Mouse (Mus musculus) MEL (cell line): ENCODE results near the gene Lrrn4cl. TPM values are rescaled to one million over a fixed set of nuclear protein-coding genes. Genes with fewer than 3 reads are reported as not detected.

Experiments used
- DNase-seq: peaks from one replicate; pipeline ENCODE4 v3.0.0; 2011; ENCODE audit warnings: low read depth, low spot score
- H3K27ac ChIP-seq: 2 replicates; pipeline ENCODE4 v1.5.1; 2012; ENCODE audit warnings: low read depth, mild to moderate bottlenecking, control low read depth, low read length, moderate library complexity; ENCODE audit not compliant: control insufficient read depth
- H3K27me3 ChIP-seq, 2 experiments: fragments of 150-350 bp in 1 of 2; sonication (generic) in 1 of 2; 2 replicates each; pipeline ENCODE4 v1.6.1; 2012; ENCODE audit warnings: low read length in 2 of 2, mild to moderate bottlenecking in 2 of 2, improper control_type of control experiment in 1 of 2, moderate library complexity in 1 of 2; ENCODE audit not compliant: insufficient read depth in 2 of 2, control insufficient read depth in 1 of 2
- H3K36me3 ChIP-seq, 2 experiments: 2 replicates each; pipeline ENCODE4 v1.6.1; 2012 to 2014; ENCODE audit warnings: low read length in 2 of 2, improper control_type of control experiment in 1 of 2, inconsistent platforms in 1 of 2, mild to moderate bottlenecking in 1 of 2; ENCODE audit not compliant: insufficient read depth in 2 of 2, control insufficient read depth in 1 of 2
- H3K4me1 ChIP-seq, 2 experiments: fragments of 150-350 bp in 1 of 2; sonication (generic) in 1 of 2; 2 replicates each; pipeline ENCODE4 v1.6.1; 2012; ENCODE audit warnings: low read length in 2 of 2, improper control_type of control experiment in 1 of 2, mild to moderate bottlenecking in 1 of 2; ENCODE audit not compliant: insufficient read depth in 2 of 2, control insufficient read depth in 1 of 2
- H3K4me3 ChIP-seq, 2 experiments: fragments of 150-350 bp in 1 of 2; sonication (generic) in 1 of 2; 2 replicates each; pipeline ENCODE4 v1.5.1; 2012; ENCODE audit warnings: low read depth in 2 of 2, low read length in 2 of 2, mild to moderate bottlenecking in 2 of 2, moderate library complexity in 2 of 2, control low read depth in 1 of 2, improper control_type of control experiment in 1 of 2; ENCODE audit not compliant: control insufficient read depth in 1 of 2, insufficient read depth in 1 of 2
- H3K79me2 ChIP-seq: 2 replicates; pipeline ENCODE4 v1.6.1; 2012; ENCODE audit warnings: mild to moderate bottlenecking, low read length, moderate library complexity; ENCODE audit not compliant: control insufficient read depth, poor library complexity, insufficient read depth
- H3K9ac ChIP-seq: 2 replicates; pipeline ENCODE4 v1.6.1; 2012; ENCODE audit warnings: low read depth, mild to moderate bottlenecking, control low read depth, low read length, moderate library complexity; ENCODE audit not compliant: control insufficient read depth, poor library complexity, severe bottlenecking
- H3K9me3 ChIP-seq: fragments of 150-350 bp; sonication (generic); replicated peaks from 2 replicates; pipeline ENCODE4 v1.6.1; 2012; ENCODE audit warnings: mild to moderate bottlenecking, low read length, improper control_type of control experiment, moderate library complexity; ENCODE audit not compliant: insufficient read depth
- BHLHE40 ChIP-seq: IDR thresholded peaks from 2 replicates; pipeline ENCODE4 v1.6.1; 2012; ENCODE audit warnings: low read depth, mild to moderate bottlenecking, inconsistent platforms, low read length, improper control_type of control experiment, borderline replicate concordance
- CHD2 ChIP-seq: IDR thresholded peaks from 2 replicates; pipeline ENCODE4 v1.6.1; 2011; ENCODE audit warnings: low read length, improper control_type of control experiment
- ELF1 ChIP-seq: IDR thresholded peaks from 2 replicates; pipeline ENCODE4 v1.6.1; 2014; ENCODE audit warnings: low read depth, mild to moderate bottlenecking, inconsistent platforms, low read length, improper control_type of control experiment, moderate library complexity
- EP300 ChIP-seq, 2 experiments: IDR thresholded peaks; 2 replicates each; pipeline ENCODE4 v1.6.1; 2011; ENCODE audit warnings: improper control_type of control experiment in 2 of 2, low read length in 2 of 2, low read depth in 1 of 2, mild to moderate bottlenecking in 1 of 2
- ETS1 ChIP-seq: IDR thresholded peaks from 2 replicates; pipeline ENCODE4 v1.6.1; 2012; ENCODE audit warnings: low read depth, mild to moderate bottlenecking, inconsistent platforms, low read length, improper control_type of control experiment, moderate library complexity
- GABPA ChIP-seq: IDR thresholded peaks from 2 replicates; pipeline ENCODE4 v1.6.1; 2012; ENCODE audit warnings: low read depth, mild to moderate bottlenecking, inconsistent platforms, low read length, improper control_type of control experiment, moderate library complexity
- HCFC1 ChIP-seq: IDR thresholded peaks from 2 replicates; pipeline ENCODE4 v1.6.1; 2012; ENCODE audit warnings: low read depth, mild to moderate bottlenecking, inconsistent platforms, low read length, improper control_type of control experiment, moderate library complexity
- JUND ChIP-seq: IDR thresholded peaks from 2 replicates; pipeline ENCODE4 v1.6.1; 2011; ENCODE audit warnings: low read depth, mild to moderate bottlenecking, improper control_type of control experiment, low read length
- MAFK ChIP-seq: IDR thresholded peaks from 2 replicates; pipeline ENCODE4 v1.6.1; 2011; ENCODE audit warnings: low read depth, mild to moderate bottlenecking, low read length, improper control_type of control experiment, borderline replicate concordance
- MAX ChIP-seq: IDR thresholded peaks from 2 replicates; pipeline ENCODE4 v1.6.1; 2011; ENCODE audit warnings: low read length, improper control_type of control experiment
- MAZ ChIP-seq: IDR thresholded peaks from 2 replicates; pipeline ENCODE4 v1.6.1; 2012; ENCODE audit warnings: low read depth, mild to moderate bottlenecking, inconsistent platforms, low read length, improper control_type of control experiment
- MEF2A ChIP-seq: IDR thresholded peaks from 2 replicates; pipeline ENCODE4 v1.6.1; 2014; ENCODE audit warnings: low read depth, mild to moderate bottlenecking, inconsistent platforms, low read length, improper control_type of control experiment; ENCODE audit not compliant: poor library complexity, insufficient replicate concordance, severe bottlenecking; ENCODE audit errors: extremely low read depth
- MXI1 ChIP-seq: IDR thresholded peaks from 2 replicates; pipeline ENCODE4 v1.6.1; 2011; ENCODE audit warnings: mild to moderate bottlenecking, low read depth, low read length, improper control_type of control experiment
- MYC ChIP-seq: IDR thresholded peaks from 2 replicates; pipeline ENCODE4 v1.6.1; 2011; ENCODE audit warnings: low read depth, mild to moderate bottlenecking, low read length, improper control_type of control experiment, moderate library complexity
- NELFE ChIP-seq: IDR thresholded peaks from 2 replicates; pipeline ENCODE4 v1.6.1; 2011; ENCODE audit warnings: low read depth, low read length, improper control_type of control experiment
- NRF1 ChIP-seq: IDR thresholded peaks from 2 replicates; pipeline ENCODE4 v1.6.1; 2014; ENCODE audit warnings: low read depth, mild to moderate bottlenecking, inconsistent platforms, low read length, improper control_type of control experiment, moderate library complexity; ENCODE audit not compliant: poor library complexity, insufficient read depth, severe bottlenecking
- TAL1 ChIP-seq: IDR thresholded peaks from 2 replicates; pipeline ENCODE4 v1.6.1; 2012; ENCODE audit warnings: mild to moderate bottlenecking, inconsistent platforms, low read length, moderate library complexity, mixed read lengths
- TCF12 ChIP-seq: IDR thresholded peaks from 2 replicates; pipeline ENCODE4 v1.6.1; 2014; ENCODE audit warnings: low read depth, mild to moderate bottlenecking, inconsistent platforms, low read length, improper control_type of control experiment, moderate library complexity
- USF1 ChIP-seq: IDR thresholded peaks from 2 replicates; pipeline ENCODE4 v1.6.1; 2014; ENCODE audit warnings: low read depth, mild to moderate bottlenecking, inconsistent platforms, low read length, improper control_type of control experiment, moderate library complexity
- USF2 ChIP-seq, 2 experiments: IDR thresholded peaks; 2 replicates each; pipeline ENCODE4 v1.6.1; 2011 to 2012; ENCODE audit warnings: improper control_type of control experiment in 2 of 2, low read length in 2 of 2, borderline replicate concordance in 1 of 2, inconsistent platforms in 1 of 2, low read depth in 1 of 2, mild to moderate bottlenecking in 1 of 2; ENCODE audit not compliant: insufficient read depth in 1 of 2
- ZC3H11A ChIP-seq: IDR thresholded peaks from 2 replicates; pipeline ENCODE4 v1.6.1; 2012; ENCODE audit warnings: low read depth, mild to moderate bottlenecking, inconsistent platforms, low read length, improper control_type of control experiment
- ZNF384 ChIP-seq: IDR thresholded peaks from 2 replicates; pipeline ENCODE4 v1.6.1; 2012; ENCODE audit warnings: low read depth, mild to moderate bottlenecking, inconsistent platforms, low read length, improper control_type of control experiment
- polyA plus RNA-seq, 2 experiments: library from polyadenylated mRNA; stranded (reverse) in 1 of 2; unstranded in 1 of 2; fragments of >175 nt in 1 of 2; fragments of >200 nt in 1 of 2; gene quantifications; 2 replicates each; pipeline versions ENCODE4 v1.2.1 to v1.2.4; 2012; ENCODE audit warnings: low replicate concordance in 2 of 2, low read depth in 1 of 2; ENCODE audit not compliant: insufficient read length in 2 of 2, insufficient read depth in 1 of 2, missing spikeins in 1 of 2
- total RNA-seq: library from RNA; depleted of rRNA; stranded (reverse); fragments of 300-350 nt; gene quantifications from 2 replicates; pipeline ENCODE4 v1.2.3, GENCODE M21; 2012

Lrrn4cl gene
- total and polyA plus RNA-seq, 3 experiments = 0.15 to 0.54 TPM; not detected in 1

- peak; percentile 40 for DNase-seq
- Histone ChIP-seq H3K27ac (no peak within 1 kb of the TSS), H3K79me2 (peaks cover 5% of the 10 kb centered on the region; the same call in 1 of the 2 replicates), H3K4me3 (no peak within 1 kb of the TSS), H3K9ac (no peak within 1 kb of the TSS), H3K27me3 (no peaks in the 10 kb centered on the region), H3K36me3 (peaks cover 2 to 62% of the 10 kb centered on the region in 2 experiments; a peak in 3 of 4 replicates), H3K4me1 (no peaks in the 10 kb centered on the region; a peak in 1 of 4 replicates), H3K9me3 (no peaks in the 10 kb centered on the region)
- TF ChIP-seq NELFE = no peak
- TF ChIP-seq TCF12 = no peak
- TF ChIP-seq MAX = no peak
- no peak for TF ChIP-seq BHLHE40
- TF ChIP-seq NRF1 = no peak
- no peak for TF ChIP-seq ZC3H11A
- no peak for TF ChIP-seq MAFK
- no peak for TF ChIP-seq MYC
Observed at GRCm38 (mm10) chr19:8829660-8830059, 20.9 kb upstream of the Lrrn4cl start, which contains the start of gene AC129217.1. Gene AC129217.1 (plus strand): TSS chr19:8829773.

GRCm38 (mm10) chr19:8830664-8831063 is 19.9 kb upstream of the Lrrn4cl start:
- no peak for TF ChIP-seq MXI1
- no peak for TF ChIP-seq CHD2
- H3K4me1 ChIP-seq = no peaks in the 10 kb centered on the region; a peak in 1 of 4 replicates

GRCm38 (mm10) chr19:8831262-8831661 is 19.3 kb upstream of the Lrrn4cl start:
- H3K79me2 ChIP-seq = peaks cover 3% of the 10 kb centered on the region; the same call in 1 of the 2 replicates
- no peaks in the 10 kb centered on the region for H3K9me3 ChIP-seq
- no peak overlapping the region for H3K27ac ChIP-seq
- peaks cover 0 to 49% of the 10 kb centered on the region in 2 experiments; a peak in 3 of 4 replicates for H3K36me3 ChIP-seq
- H3K4me1 ChIP-seq = no peaks in the 10 kb centered on the region; a peak in 1 of 4 replicates
- no peak overlapping the region for H3K9ac ChIP-seq
- TF ChIP-seq NRF1 = no peak
- TF ChIP-seq HCFC1 = no peak
- TF ChIP-seq USF1 = no peak
- TF ChIP-seq EP300 (IDR thresholded peaks at IDR 0.05; ENCODE audit: low read depth in 1 of 2, low read length in 2 of 2) = no peak
- TF ChIP-seq MEF2A = no peak
- no peak for TF ChIP-seq ETS1
- no peak for TF ChIP-seq MAX
- TF ChIP-seq JUND = no peak
- no peak for TF ChIP-seq CHD2
- no peak for TF ChIP-seq NELFE
- TF ChIP-seq GABPA = no peak
- no peak for TF ChIP-seq MAZ
- TF ChIP-seq TAL1 = no peak
- TF ChIP-seq ELF1 = no peak
- TF ChIP-seq BHLHE40 = no peak
- TF ChIP-seq USF2 (IDR thresholded peaks at IDR 0.05; ENCODE audit: borderline replicate concordance in 1 of 2, insufficient read depth in 1 of 2, low read depth in 1 of 2, low read length in 2 of 2) = no peak
- no peak for TF ChIP-seq ZNF384
- no peak for DNase-seq
- no peaks in the 10 kb centered on the region for H3K27me3 ChIP-seq
- no peak overlapping the region for H3K4me3 ChIP-seq

More at GRCm38 (mm10) chr19:8830664-8831063, 19.9 kb upstream of the Lrrn4cl start:
- DNase-seq = no peak
- Histone ChIP-seq H3K9me3 (no peaks in the 10 kb centered on the region), H3K27me3 (no peaks in the 10 kb centered on the region), H3K36me3 (peaks cover 2 to 55% of the 10 kb centered on the region in 2 experiments; a peak in 3 of 4 replicates), H3K27ac (no peak overlapping the region), H3K4me3 (no peak overlapping the region), H3K9ac (no peak overlapping the region), H3K79me2 (peaks cover 3% of the 10 kb centered on the region; the same call in 1 of the 2 replicates)
